Mouse (Mus musculus): ENCODE measurements at regions not wholly inside any gene's neighbourhood (a gene's known extent, or its start where the extent isn't known, plus 50 kb on each side); places are given as distances from the start of the nearest gene placed in this dataset.

DNA sequence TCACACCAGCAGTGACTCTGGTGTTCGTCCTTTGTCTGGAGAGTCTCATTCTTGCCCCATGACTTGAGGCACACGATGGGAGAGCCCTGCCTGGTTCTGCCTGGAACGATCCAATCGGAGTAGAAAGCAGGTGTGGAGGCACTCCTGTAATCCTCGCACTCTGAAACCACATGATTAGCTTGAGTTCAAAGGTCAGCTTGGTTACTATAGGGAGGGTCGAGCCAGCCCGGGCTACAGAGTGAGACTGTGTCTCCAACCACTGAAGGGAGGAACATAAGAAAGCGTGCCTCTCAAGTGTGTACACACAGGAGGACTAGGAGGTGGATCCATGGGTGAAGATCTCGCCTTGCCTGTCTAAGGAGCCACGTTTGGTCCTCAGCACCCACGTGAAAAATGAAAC, 504.0 kb downstream of the Vrk1 start:
- WGBS (ENCODE audit: insufficient replicate concordance): 59% methylated on average over 11 of the region's 11 CpGs
- Histone ChIP-seq H3K36me3 (ENCODE audit: control insufficient read depth, insufficient read depth) (no peaks in the 10 kb centered on the region), H3K4me1 (ENCODE audit: control insufficient read depth, low read depth, low read length) (no peaks in the 10 kb centered on the region), H3K4me2 (ENCODE audit: low read depth, low read length) (no peak overlapping the region), H3K27me3 (ENCODE audit: control insufficient read depth, insufficient read depth, low read depth, low read length) (no peaks in the 10 kb centered on the region), H3K4me3 (ENCODE audit: low read depth, low read length) (no peak overlapping the region), H3K9ac (ENCODE audit: low read depth, low read length) (no peak overlapping the region), H3K27ac (ENCODE audit: low read length) (no peak overlapping the region), H3K9me3 (replicated peaks; ENCODE audit: control insufficient read depth, low read length) (no peaks in the 10 kb centered on the region; the same call in 1 of the 2 replicates)
- no peak for ATAC-seq (ENCODE audit: low read depth)

DNA sequence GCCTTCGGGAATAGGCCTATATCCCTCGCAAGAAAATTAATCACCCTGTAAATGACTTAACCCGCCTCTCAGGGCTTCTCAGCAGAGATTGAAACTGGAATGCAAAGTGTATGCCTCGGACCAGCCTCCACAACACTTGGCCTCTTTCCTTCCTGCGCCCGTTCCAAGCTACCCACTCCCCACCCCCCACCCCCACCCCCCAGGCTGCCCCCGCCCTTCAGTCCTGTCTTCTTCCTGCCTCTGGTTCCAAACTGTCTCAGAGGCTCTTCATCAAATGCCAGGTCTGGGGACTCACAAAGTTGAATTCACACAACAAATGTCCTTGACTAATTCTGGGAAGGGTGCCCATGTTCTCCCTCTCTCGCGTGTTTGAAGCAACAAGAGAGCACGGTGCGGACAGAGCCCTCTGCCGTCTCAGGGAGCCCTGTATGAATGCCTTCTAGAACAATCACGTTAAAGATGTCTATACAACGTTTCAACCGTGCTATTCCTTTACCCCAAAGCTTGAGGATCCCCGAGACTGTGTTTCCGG, 505.3 kb downstream of the Vrk1 start:
- no peak overlapping the region for H3K4me2 ChIP-seq (ENCODE audit: low read depth, low read length)
- no peak for ATAC-seq (ENCODE audit: low read depth)
- H3K27me3 ChIP-seq (ENCODE audit: control insufficient read depth, insufficient read depth, low read depth, low read length): no peaks in the 10 kb centered on the region
- H3K4me1 ChIP-seq (ENCODE audit: control insufficient read depth, low read depth, low read length): no peaks in the 10 kb centered on the region
- H3K4me3 ChIP-seq (ENCODE audit: low read depth, low read length): no peak overlapping the region
- H3K9me3 ChIP-seq (replicated peaks; ENCODE audit: control insufficient read depth, low read length): no peaks in the 10 kb centered on the region; the same call in 1 of the 2 replicates
- no peaks in the 10 kb centered on the region for H3K36me3 ChIP-seq (ENCODE audit: control insufficient read depth, insufficient read depth)
- H3K27ac ChIP-seq (ENCODE audit: low read length): no peak overlapping the region
- H3K9ac ChIP-seq (ENCODE audit: low read depth, low read length): no peak overlapping the region
- WGBS (ENCODE audit: insufficient replicate concordance): 57% methylated on average over 17 of the region's 17 CpGs

DNA sequence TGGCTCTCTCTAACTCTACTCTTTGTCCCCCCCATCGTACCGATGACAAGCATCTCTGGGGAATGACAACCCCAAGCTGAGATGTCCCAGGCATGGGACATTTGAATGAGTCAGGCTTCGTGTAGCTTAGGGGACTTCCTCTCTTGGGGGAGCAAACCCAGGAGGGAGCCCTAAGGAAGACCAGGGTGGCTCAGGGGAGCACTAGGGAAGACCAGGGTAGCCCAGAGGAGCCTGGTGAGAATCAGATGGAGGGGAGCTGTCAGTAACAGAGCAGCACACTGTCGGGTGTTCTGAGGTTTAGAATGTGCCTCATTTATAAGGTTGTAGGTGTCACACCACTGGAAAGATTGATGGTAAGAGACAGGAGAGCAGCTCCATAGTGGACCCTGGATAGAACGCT, 509.1 kb downstream of the Vrk1 start:
- Histone ChIP-seq H3K4me3 (ENCODE audit: low read depth, low read length) (no peak overlapping the region), H3K4me1 (ENCODE audit: control insufficient read depth, low read depth, low read length) (no peaks in the 10 kb centered on the region), H3K36me3 (ENCODE audit: control insufficient read depth, insufficient read depth) (no peaks in the 10 kb centered on the region), H3K27me3 (ENCODE audit: control insufficient read depth, insufficient read depth, low read depth, low read length) (no peaks in the 10 kb centered on the region), H3K9ac (ENCODE audit: low read depth, low read length) (no peak overlapping the region), H3K9me3 (replicated peaks; ENCODE audit: control insufficient read depth, low read length) (no peaks in the 10 kb centered on the region; the same call in 1 of the 2 replicates), H3K27ac (ENCODE audit: low read length) (no peak overlapping the region), H3K4me2 (ENCODE audit: low read depth, low read length) (no peak overlapping the region)
- ATAC-seq (ENCODE audit: low read depth): no peak
- WGBS (ENCODE audit: insufficient replicate concordance): 52% methylated on average over 5 of the region's 5 CpGs

DNA sequence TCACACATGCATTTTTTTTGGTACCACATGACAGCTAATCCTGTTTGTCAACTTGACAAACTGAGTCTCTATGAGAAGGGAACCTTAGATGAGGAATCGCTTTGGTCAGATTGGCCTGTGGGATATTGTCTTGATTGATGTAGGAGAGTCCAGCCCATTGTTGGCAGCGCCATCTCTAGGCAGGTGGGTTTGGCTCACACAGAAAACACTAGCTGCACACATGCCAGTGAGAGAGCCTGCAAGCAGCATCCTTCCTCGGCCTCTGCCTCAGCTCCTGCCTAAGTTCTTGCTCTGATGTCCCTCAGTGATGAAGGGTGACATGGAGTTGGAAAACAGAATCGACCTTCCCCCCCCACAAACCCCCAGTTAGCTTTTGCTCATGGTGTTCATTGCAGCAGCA, 514.4 kb downstream of the Vrk1 start:
- no peak for ATAC-seq (ENCODE audit: low read depth)
- H3K4me3 ChIP-seq (ENCODE audit: low read depth, low read length): no peak overlapping the region
- H3K36me3 ChIP-seq (ENCODE audit: control insufficient read depth, insufficient read depth): no peaks in the 10 kb centered on the region
- 47% methylated on average over 4 of the region's 4 CpGs for WGBS (ENCODE audit: insufficient replicate concordance)
- H3K4me1 ChIP-seq (ENCODE audit: control insufficient read depth, low read depth, low read length): no peaks in the 10 kb centered on the region
- H3K4me2 ChIP-seq (ENCODE audit: low read depth, low read length): no peak overlapping the region
- H3K9ac ChIP-seq (ENCODE audit: low read depth, low read length): no peak overlapping the region
- H3K27me3 ChIP-seq (ENCODE audit: control insufficient read depth, insufficient read depth, low read depth, low read length): no peaks in the 10 kb centered on the region
- no peak overlapping the region for H3K27ac ChIP-seq (ENCODE audit: low read length)
- no peaks in the 10 kb centered on the region; the same call in 1 of the 2 replicates for H3K9me3 ChIP-seq (replicated peaks; ENCODE audit: control insufficient read depth, low read length)

DNA sequence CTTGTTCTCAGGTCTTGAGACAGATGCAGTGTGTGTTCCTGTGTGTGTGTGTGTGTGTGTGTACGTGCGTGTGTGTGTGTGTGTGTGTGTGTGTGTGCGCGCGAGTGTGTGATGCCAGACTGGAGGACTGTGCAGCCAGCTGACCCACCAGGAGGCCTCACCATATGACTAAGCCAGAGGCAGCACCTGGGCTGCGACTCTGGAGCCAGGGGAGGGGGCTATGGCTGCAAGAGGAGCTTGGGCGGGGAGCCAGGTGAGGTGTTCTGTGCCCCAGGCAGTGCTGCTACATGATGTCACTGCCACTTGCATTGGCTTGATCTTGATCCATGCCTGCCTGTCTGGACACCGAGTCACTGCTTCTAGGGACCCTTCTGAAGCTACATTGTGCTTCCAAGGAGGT, 517.1 kb downstream of the Vrk1 start:
- 54% methylated on average over 8 of the region's 8 CpGs for WGBS (ENCODE audit: insufficient replicate concordance)
- H3K4me2 ChIP-seq (ENCODE audit: low read depth, low read length): no peak overlapping the region
- ATAC-seq (ENCODE audit: low read depth): no peak
- H3K27me3 ChIP-seq (ENCODE audit: control insufficient read depth, insufficient read depth, low read depth, low read length): no peaks in the 10 kb centered on the region
- H3K4me3 ChIP-seq (ENCODE audit: low read depth, low read length): no peak overlapping the region
- H3K36me3 ChIP-seq (ENCODE audit: control insufficient read depth, insufficient read depth): no peaks in the 10 kb centered on the region
- H3K9me3 ChIP-seq (replicated peaks; ENCODE audit: control insufficient read depth, low read length): no peaks in the 10 kb centered on the region; the same call in 1 of the 2 replicates
- H3K4me1 ChIP-seq (ENCODE audit: control insufficient read depth, low read depth, low read length): no peaks in the 10 kb centered on the region
- no peak overlapping the region for H3K27ac ChIP-seq (ENCODE audit: low read length)
- no peak overlapping the region for H3K9ac ChIP-seq (ENCODE audit: low read depth, low read length)

DNA sequence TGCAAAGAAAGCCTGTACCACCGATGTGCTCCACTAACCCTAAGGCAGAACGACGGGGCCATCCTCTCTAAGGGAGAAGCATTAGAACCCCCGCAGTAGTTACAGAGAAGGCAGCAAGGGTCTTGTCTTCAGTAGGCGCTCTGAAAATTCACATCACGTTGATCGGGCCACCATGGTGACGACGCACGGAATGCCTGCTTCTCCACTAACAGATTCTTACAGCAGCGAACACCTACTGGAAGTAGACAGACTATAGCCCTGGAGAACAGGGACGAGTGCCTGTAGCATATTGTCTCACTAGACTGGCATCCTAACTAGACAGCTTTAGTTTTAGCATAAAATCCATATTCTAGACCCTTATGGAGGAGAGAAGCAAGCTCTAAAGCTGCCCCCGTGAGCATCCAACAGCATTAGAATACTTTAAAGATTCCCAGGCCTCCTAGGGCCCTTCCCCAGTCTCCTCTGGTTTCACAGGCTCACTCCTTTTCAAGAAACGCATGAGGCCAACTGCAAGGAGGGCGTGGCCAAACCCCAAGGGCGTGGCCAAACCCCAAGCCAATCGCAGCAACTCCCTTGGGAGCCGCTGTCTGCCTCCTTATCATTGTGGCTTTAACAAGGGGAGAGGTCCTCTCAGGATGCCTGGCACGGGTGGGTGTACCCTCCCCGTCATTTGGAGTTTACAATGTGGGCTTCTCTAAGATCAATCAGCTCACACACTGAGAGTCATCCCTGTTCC, 517.8 kb downstream of the Vrk1 start:
- H3K4me2 ChIP-seq (ENCODE audit: low read depth, low read length): no peak overlapping the region
- 11% methylated on average over 20 of the region's 20 CpGs for WGBS (ENCODE audit: insufficient replicate concordance)
- ATAC-seq (ENCODE audit: low read depth): no peak

DNA sequence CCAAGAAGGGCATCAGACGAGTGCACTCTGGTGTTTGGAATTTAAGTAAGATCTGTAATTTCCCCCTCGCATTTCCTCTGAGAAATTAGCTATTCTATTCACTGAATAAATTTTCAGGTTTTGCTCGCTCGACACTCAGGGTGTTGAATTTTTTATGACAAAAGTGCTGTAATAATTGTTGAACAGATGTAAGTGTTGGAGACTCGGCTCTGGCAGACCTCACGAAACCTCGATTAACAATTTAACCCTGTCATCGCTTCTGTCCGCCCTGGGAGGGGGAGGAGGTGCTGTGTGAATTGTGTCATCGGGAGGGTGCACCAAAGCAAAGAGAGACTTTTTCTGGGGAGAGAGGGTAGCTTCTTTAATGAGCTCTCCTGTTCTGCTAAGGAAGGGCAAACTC, 518.5 kb downstream of the Vrk1 start:
- 36% methylated on average over 10 of the region's 10 CpGs for WGBS (ENCODE audit: insufficient replicate concordance)

More for the DNA sequence above, 517.8 kb downstream of the Vrk1 start:
- Histone ChIP-seq H3K36me3 (ENCODE audit: control insufficient read depth, insufficient read depth) (no peaks in the 10 kb centered on the region), H3K27ac (ENCODE audit: low read length) (no peak overlapping the region), H3K27me3 (ENCODE audit: control insufficient read depth, insufficient read depth, low read depth, low read length) (no peaks in the 10 kb centered on the region), H3K4me1 (ENCODE audit: control insufficient read depth, low read depth, low read length) (no peaks in the 10 kb centered on the region), H3K4me3 (ENCODE audit: low read depth, low read length) (no peak overlapping the region), H3K9ac (ENCODE audit: low read depth, low read length) (no peak overlapping the region), H3K9me3 (replicated peaks; ENCODE audit: control insufficient read depth, low read length) (no peaks in the 10 kb centered on the region; the same call in 1 of the 2 replicates)

DNA sequence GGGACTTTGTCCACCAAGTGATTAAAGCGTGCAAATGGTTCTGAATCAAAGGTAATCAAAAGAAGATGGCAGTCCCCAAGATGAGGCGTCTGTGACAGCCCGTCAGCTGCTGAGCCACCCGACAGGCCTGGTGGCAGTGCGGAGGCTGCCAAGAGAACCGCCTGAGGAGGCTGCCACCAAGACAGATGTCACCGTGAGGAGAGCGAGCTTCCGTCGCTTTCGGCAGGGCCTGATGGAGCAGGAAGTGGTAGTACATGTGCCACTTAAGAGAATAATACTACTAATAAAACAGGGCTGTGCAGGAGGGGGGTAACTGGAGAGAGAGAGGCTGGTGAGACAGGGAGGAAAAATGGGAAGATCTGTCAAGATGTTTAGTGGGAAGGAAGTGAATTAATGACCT, 519.1 kb downstream of the Vrk1 start:
- Histone ChIP-seq H3K9me3 (replicated peaks; ENCODE audit: control insufficient read depth, low read length) (no peaks in the 10 kb centered on the region), H3K27ac (ENCODE audit: low read length) (no peak overlapping the region), H3K9ac (ENCODE audit: low read depth, low read length) (no peak overlapping the region), H3K36me3 (ENCODE audit: control insufficient read depth, insufficient read depth) (no peaks in the 10 kb centered on the region), H3K4me1 (ENCODE audit: control insufficient read depth, low read depth, low read length) (no peaks in the 10 kb centered on the region), H3K27me3 (ENCODE audit: control insufficient read depth, insufficient read depth, low read depth, low read length) (no peaks in the 10 kb centered on the region), H3K4me2 (ENCODE audit: low read depth, low read length) (no peak overlapping the region), H3K4me3 (ENCODE audit: low read depth, low read length) (no peak overlapping the region)
- no peak for ATAC-seq (ENCODE audit: low read depth)
- 36% methylated on average over 11 of the region's 11 CpGs for WGBS (ENCODE audit: insufficient replicate concordance)

More for the DNA sequence above, 518.5 kb downstream of the Vrk1 start:
- no peak for ATAC-seq (ENCODE audit: low read depth)
- H3K9me3 ChIP-seq (replicated peaks; ENCODE audit: control insufficient read depth, low read length): no peaks in the 10 kb centered on the region
- H3K4me1 ChIP-seq (ENCODE audit: control insufficient read depth, low read depth, low read length): no peaks in the 10 kb centered on the region
- H3K4me3 ChIP-seq (ENCODE audit: low read depth, low read length): no peak overlapping the region
- H3K36me3 ChIP-seq (ENCODE audit: control insufficient read depth, insufficient read depth): no peaks in the 10 kb centered on the region
- H3K27ac ChIP-seq (ENCODE audit: low read length): no peak overlapping the region
- H3K4me2 ChIP-seq (ENCODE audit: low read depth, low read length): no peak overlapping the region
- H3K9ac ChIP-seq (ENCODE audit: low read depth, low read length): no peak overlapping the region
- no peaks in the 10 kb centered on the region for H3K27me3 ChIP-seq (ENCODE audit: control insufficient read depth, insufficient read depth, low read depth, low read length)

DNA sequence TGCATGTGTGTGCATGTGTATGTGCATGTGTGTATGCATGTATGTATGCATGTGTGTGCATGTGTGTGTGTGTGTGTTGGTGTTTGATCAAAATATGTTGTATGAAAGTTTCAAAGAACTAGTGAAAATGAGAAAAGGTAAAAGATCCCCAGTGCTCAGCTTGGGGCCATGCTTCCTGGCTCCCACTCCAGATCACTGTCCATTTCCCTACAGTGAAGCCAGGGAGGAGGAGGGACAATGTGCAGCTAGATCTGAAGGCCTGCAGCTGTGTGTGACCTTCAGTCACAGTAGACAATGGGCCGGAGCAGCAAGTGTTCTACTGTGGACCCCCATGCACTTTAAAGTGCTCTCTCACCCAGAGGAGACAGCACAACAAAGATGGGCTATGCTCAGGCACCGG, 525.1 kb downstream of the Vrk1 start:
- ATAC-seq (ENCODE audit: low read depth): no peak
- Histone ChIP-seq H3K36me3 (ENCODE audit: control insufficient read depth, insufficient read depth) (no peaks in the 10 kb centered on the region), H3K4me3 (ENCODE audit: low read depth, low read length) (no peak overlapping the region), H3K9me3 (replicated peaks; ENCODE audit: control insufficient read depth, low read length) (no peaks in the 10 kb centered on the region), H3K4me2 (ENCODE audit: low read depth, low read length) (no peak overlapping the region), H3K4me1 (ENCODE audit: control insufficient read depth, low read depth, low read length) (no peaks in the 10 kb centered on the region), H3K27me3 (ENCODE audit: control insufficient read depth, insufficient read depth, low read depth, low read length) (no peaks in the 10 kb centered on the region), H3K9ac (ENCODE audit: low read depth, low read length) (no peak overlapping the region), H3K27ac (ENCODE audit: low read length) (no peak overlapping the region)
- WGBS (ENCODE audit: insufficient replicate concordance): 44% methylated on average over 2 of the region's 2 CpGs

Measured in liver, embryonic 16.5 days (tissue).